Mouse (Mus musculus): Measurements from ENCODE around the gene Reck.

DNA sequence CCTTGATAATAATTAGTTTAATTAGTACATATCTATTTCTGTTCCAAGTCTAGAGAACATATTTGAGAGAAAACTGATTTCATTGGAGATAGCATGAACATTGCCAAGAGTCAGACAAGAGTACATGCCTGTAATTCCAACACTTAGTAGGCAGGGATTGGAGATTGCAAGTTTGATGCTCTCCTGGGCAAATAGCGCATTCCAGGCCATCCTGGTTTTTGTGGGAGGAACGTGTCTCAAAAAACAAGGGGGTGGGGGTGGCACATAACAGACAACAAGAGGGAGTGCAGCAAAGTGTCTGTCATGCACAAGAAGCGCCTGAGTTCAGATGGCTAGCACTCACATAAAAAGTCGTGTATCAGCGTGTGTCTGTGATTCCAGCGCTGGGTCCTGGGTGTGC is 4.2 kb downstream of the Reck start:
- TF ChIP-seq CTCF (IDR thresholded peaks at IDR 0.05; ENCODE audit: low read depth), result no peak
- no peak for TF ChIP-seq EP300 (optimal IDR thresholded peaks at IDR 0.05)

Data from stomach, postnatal 0 days (tissue).